Mouse (Mus musculus) activated CD4-positive, CD25-positive, alpha-beta regulatory T cell, adult 4 months (primary cell): ENCODE results near the gene Ephx4. TPM values are rescaled to one million over a fixed set of nuclear protein-coding genes. Genes with fewer than 3 reads are reported as not detected.
"Not testable (repeated sequence)": the region's sequence is repeated elsewhere in the genome, so short reads cannot be mapped to it uniquely, and the experiment has no call there.

Experiments used
- ATAC-seq: one replicate; pipeline ENCODE4 v1.8.0; 2017
- polyA plus RNA-seq, 2 experiments: library from polyadenylated mRNA; unstranded; fragments of 100-300 nt; shearing (Covaris generic); gene quantifications; one replicate each; pipeline ENCODE4 v1.2.1; 2017

The Ephx4 gene
- 1 to 10 TPM in 1 of 2 experiments, under 1 TPM in 1; 0.26 to 1.5 TPM for polyA plus RNA-seq

GRCm38 (mm10) chr5:107402436-107402835 is at the start of gene Ephx4:
TSS of gene Ephx4 (plus strand) at chr5:107402736.
- ATAC-seq: no peak

DNA sequence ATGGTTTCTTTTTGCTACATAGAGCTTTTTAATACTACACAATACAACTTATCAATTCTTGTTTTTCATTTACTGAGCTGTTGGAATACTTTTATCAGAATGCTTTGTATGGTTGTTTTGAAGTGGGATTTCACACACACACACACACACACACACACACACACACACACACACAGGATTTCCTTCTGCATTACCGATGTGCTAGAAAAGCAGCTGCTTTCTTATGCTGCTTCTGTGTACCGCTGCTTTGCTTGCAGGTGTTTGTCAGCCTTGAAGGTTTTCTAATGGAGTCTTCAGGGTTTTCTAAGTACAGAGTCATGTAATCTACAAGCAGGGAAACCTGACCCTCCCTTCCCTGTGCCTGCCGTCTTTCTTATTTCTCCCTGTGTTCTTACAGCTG is 48.6 kb upstream of the Ephx4 start:
- ATAC-seq: no peak

DNA sequence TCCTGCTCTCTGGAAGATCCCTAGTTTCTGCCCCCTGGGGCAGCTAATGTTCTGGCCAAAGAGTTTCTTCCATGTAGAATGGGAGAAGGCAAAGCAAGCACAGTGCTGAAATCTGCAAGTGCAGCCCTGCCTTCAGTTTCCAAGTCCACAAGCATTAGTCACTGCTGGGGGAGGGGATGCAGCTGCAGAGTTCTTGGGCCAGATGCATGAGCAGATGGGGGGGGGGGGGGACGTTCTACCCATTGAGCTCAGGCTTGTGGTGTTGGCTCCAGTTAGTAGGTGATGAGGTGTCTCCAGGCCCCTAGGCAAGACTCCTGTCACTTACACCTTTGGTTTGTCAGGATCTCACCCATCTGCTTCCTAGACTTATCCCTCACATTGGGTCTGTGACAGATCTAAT is 46.7 kb upstream of the Ephx4 start:
- no peak for ATAC-seq

GRCm38 (mm10) chr5:107357723-107358122 is 44.8 kb upstream of the Ephx4 start:
- ATAC-seq: no peak

DNA sequence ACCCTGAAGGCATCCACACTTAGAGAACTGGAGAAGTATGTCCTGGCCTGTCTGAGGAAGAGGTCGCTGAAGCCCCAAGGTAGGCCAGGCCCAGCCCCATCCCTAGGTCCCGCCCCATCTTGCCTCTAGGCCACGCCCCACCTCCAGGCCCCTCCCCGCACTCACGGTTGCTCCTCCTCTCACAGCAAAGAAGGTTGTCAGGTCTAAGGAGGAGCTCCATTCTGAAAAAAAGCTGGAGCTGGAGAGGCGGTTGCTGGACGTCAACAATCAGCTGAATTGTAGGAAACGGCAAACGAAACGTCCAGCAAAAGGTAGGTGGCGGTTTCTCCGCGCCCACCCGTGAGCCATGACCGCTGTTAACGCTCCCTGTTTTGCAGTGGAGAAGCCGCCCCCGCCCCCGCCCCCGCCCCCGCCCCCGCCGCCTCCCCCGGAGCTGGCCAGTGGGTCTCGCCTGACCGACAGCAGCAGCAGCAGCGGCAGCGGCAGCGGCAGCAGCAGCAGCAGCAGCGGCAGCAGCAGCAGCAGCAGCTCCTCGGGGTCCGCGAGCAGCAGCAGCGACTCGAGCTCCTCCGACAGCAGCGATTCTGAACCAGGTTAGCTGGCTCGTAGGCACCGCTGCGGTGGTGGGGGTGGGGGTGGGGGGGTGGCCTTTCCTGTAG is 43.0 kb upstream of the Ephx4 start:
- peak; percentile 99 for ATAC-seq

GRCm38 (mm10) chr5:107360054-107360730 is 42.3 kb upstream of the Ephx4 start:
- no peak for ATAC-seq

GRCm38 (mm10) chr5:107370040-107370439 is 32.5 kb upstream of the Ephx4 start:
- no peak for ATAC-seq

- no peak for ATAC-seq
Measured at GRCm38 (mm10) chr5:107371335-107371734, 31.2 kb upstream of the Ephx4 start.

DNA sequence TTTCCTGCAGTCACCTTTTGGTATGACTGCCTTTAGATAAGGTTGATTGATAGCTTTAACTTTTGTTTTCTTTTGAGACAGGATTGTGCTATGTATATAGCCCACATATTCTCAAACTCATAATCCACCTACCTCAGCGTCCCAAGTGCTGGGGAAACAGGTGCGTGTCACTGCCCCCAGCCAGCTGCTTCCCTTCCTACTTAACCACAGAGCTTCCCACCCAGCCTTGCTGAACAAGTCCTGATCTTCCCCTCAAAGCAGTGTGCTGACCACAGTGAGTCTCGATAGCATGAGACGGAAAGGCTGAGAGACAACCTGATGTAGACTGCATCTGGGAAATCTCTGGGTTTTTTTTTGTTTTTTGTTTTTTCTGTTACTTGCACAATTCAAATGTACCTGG is 29.3 kb upstream of the Ephx4 start:
- no peak for ATAC-seq

DNA sequence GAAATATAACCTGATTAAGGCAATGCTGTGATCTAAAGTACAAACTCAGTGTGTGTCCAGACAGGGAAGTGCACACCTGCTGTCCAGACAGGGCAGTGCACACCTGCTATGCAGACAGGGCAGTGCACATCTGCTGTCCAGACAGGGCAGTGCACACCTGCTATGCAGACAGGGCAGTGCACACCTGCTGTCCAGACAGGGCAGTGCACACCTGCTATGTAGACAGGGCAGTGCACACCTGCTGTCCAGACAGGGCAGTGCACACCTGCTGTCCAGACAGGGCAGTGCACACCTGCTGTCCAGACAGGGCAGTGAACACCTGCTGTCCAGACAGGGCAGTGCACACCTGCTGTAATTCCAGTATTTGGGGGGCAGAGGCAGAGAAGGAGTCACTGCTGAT is 16.1 kb upstream of the Ephx4 start:
- ATAC-seq: not testable (repeated sequence)

DNA sequence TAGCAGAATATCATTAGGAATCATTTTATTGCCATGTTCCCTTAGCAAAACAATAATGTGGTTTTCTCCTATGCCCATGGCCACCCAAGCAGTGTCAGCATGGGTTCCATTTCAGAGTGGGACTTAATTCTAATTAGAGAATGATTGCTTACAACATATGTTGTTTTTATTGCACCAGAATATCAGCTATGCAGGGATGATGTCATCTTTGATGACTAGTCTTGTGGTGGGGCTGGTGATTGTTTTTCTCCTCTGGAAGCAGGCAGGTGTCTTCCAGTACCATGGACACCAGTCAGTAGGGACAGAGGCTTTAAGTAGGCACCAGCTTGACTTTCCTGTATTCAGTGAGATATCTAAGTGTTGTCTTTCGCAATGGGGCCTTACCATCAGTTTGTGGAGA is 14.7 kb upstream of the Ephx4 start:
- ATAC-seq: no peak

- ATAC-seq: no peak
Measured at GRCm38 (mm10) chr5:107389373-107389772, 13.2 kb upstream of the Ephx4 start.

DNA sequence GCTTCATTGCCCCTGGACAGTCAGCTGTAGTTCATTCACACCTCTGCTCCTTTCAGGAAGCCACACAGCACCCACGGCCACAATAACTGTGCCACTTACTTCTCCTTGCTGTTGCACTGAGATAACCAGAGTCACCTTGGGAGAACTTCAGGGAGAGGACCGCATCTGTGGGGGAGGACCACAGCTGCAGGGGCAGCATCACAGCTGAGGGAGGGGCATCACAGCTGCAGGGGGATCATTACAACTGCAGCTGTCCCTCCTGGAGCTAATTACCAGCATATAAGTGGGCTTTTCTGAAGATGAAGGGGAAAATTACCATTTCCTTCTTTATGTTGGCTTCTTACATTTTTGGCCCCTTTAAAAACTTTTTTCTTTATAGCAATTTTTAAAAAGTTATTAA is 8.1 kb upstream of the Ephx4 start:
- ATAC-seq: no peak

DNA sequence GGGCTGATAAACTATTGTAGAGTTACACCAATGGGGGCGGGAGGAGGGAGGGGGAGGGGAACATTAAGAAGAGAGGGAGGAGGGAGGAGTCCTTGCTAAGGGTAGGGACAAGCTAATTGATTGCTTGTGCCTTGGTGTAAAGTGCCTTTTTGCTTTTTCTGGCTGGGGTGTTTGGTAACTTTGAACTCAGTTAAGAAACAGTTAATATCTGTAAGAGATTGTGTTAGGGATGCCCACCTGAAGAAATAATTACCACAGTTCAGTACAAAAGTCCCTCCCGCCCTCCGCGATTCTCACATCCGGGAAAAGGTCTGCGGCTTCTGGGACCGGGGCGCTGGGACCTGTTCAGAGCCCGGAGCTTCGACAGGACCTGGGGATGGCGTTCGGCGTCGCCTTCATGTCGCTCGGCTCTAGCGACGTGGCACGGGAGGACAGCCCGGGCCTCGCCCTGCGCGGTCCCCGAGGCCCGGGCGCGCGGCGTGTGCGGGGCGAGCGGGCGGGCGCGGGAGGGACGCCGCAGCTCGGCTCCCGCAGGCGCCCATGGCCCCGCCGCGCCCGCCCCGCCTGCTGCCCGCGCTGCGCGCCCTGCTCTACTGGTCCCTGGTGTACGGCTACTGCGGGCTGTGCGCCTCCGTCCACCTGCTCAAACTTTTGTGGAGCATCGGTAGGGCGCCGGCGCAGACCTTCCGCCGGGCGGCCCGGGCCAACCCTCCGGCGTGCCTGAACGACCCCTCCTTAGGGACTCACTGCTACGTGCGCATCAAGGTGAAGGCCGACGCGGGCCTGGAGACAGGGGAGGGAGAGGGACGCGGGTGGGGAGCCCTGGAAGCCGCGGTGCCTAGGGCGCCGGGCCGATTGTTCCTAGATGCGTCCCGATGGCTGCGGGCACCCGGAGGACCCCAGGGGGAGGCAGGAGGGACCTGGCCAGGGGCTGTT is 743 bp downstream of the Ephx4 start:
- ATAC-seq: peak; percentile 27

- ATAC-seq: no peak
Measured at GRCm38 (mm10) chr5:107403947-107404684, 1.6 kb downstream of the Ephx4 start.

GRCm38 (mm10) chr5:107405361-107405760 is 2.8 kb downstream of the Ephx4 start:
- ATAC-seq: no peak

DNA sequence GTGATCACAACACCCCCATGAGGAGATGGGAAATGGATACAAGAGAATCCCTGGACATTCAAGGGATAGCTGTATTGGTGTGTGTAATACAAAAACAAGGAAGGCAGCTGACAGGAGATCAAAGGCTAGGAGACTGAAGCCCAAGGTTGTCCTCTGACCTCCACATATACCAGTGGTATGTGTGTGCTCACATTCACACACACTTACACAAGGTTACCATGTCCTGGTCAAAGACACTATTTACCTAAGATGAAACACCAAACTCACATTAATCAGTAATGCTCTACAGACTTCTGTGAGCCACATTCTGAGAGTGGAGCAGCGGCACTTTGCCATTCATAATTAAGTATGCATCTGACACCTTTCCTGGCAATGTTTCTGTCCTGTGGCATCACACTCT is 7.8 kb downstream of the Ephx4 start:
- no peak for ATAC-seq

GRCm38 (mm10) chr5:107411326-107411725 is 8.8 kb downstream of the Ephx4 start:
- no peak for ATAC-seq

GRCm38 (mm10) chr5:107412285-107412684 is 9.7 kb downstream of the Ephx4 start:
- ATAC-seq: no peak

DNA sequence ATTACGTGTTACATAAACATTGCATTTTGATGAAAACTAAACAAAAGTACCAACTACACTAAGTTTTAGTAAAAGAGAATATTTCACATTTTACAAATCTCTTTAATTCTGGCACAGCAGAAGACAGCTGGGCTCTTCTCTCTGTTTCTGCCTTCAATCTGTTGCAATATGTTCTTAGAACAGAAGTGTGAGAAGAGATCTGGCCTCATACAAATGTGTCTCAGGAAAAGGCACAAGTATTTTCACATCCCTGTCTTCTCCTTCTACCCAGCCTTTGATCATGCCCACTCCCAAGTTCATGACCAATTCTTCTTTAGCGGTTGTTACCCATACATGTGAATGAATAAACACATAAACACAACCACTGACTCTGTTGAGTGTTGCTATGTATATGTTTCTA is 12.6 kb downstream of the Ephx4 start:
- ATAC-seq: no peak

- no peak for ATAC-seq
Measured at GRCm38 (mm10) chr5:107421676-107422075, 19.1 kb downstream of the Ephx4 start.

GRCm38 (mm10) chr5:107431249-107431648 is 28.7 kb downstream of the Ephx4 start, which contains the start of gene Lpcat2b:
TSS of gene Lpcat2b (plus strand) at chr5:107431549.
- ATAC-seq: no peak

GRCm38 (mm10) chr5:107434001-107434400 is 31.5 kb downstream of the Ephx4 start:
- no peak for ATAC-seq
